Mouse (Mus musculus) lung, postnatal 0 days (tissue): ENCODE data around the gene Mesp2. TPM values are rescaled to one million over a fixed set of nuclear protein-coding genes. Genes with fewer than 3 reads are reported as not detected.
A peak's percentile ranks its signal among the peaks of the same experiment; 100 is the strongest.

Experiments
- ATAC-seq: fragments of 200-750 bp; cut with Nextera tagmentation; 2 replicates; pipeline ENCODE4 v1.8.0; 2017; ENCODE audit warnings: moderate library complexity
- DNase-seq: peaks from one replicate; pipeline ENCODE4 v3.0.0-alpha.2; 2016; ENCODE audit warnings: low spot score
- H3K27ac ChIP-seq: fragments of 300-500 bp; sonication (generic); 2 replicates; pipeline ENCODE4 v1.5.1; 2014; ENCODE audit warnings: antibody characterized with exemption, mild to moderate bottlenecking, low read length, mixed read lengths
- H3K27me3 ChIP-seq: fragments of 300-500 bp; sonication (generic); replicated peaks from 2 replicates; pipeline ENCODE4 v1.6.1; 2014; ENCODE audit warnings: low read length, mixed read lengths; ENCODE audit not compliant: insufficient read depth
- H3K36me3 ChIP-seq: fragments of 300-500 bp; sonication (generic); 2 replicates; pipeline ENCODE4 v1.6.1; 2014; ENCODE audit warnings: low read length, mixed read lengths; ENCODE audit not compliant: insufficient read depth
- H3K4me1 ChIP-seq: fragments of 300-500 bp; sonication (generic); 2 replicates; pipeline ENCODE4 v1.6.1; 2014; ENCODE audit warnings: antibody characterized with exemption, low read depth, low read length, mixed read lengths; ENCODE audit not compliant: insufficient read depth
- H3K4me2 ChIP-seq: fragments of 300-500 bp; sonication (generic); replicated peaks from 2 replicates; pipeline ENCODE4 v1.6.1; 2014; ENCODE audit warnings: low read depth, mild to moderate bottlenecking, low read length, moderate library complexity, mixed read lengths
- H3K4me3 ChIP-seq: fragments of 300-500 bp; sonication (generic); 2 replicates; pipeline ENCODE4 v1.5.1; 2014; ENCODE audit warnings: low read depth, low read length
- H3K9ac ChIP-seq: fragments of 300-500 bp; sonication (generic); replicated peaks from 2 replicates; pipeline ENCODE4 v1.6.1; 2014; ENCODE audit warnings: low read depth, mild to moderate bottlenecking
- H3K9me3 ChIP-seq: fragments of 300-500 bp; sonication (generic); 2 replicates; pipeline ENCODE4 v1.6.1; 2016; ENCODE audit warnings: low read length, mixed read lengths
- CTCF ChIP-seq: IDR thresholded peaks from 2 replicates; pipeline ENCODE4 v1.5.1; 2016; ENCODE audit warnings: antibody characterized with exemption, mild to moderate bottlenecking
- EP300 ChIP-seq: IDR thresholded peaks from 2 replicates; pipeline ENCODE4 v1.6.1; 2016; ENCODE audit warnings: antibody characterized with exemption, mild to moderate bottlenecking, control low read depth
- WGBS: fragments of 180-500 bp; shearing (Covaris S2); extraction: QIAGEN DNeasy Blood & Tissue Kit; methylation state at CpG from one replicate; pipeline ENCODE4 v1.1.7; 2014; 5-methylcytosine and 5-hydroxymethylcytosine counted together
- polyA plus RNA-seq: library from polyadenylated mRNA; unstranded; fragments of >200 nt; fragmentation: Nextera tagmentation; extraction: Ambion mirVana; gene quantifications from 2 replicates; pipeline ENCODE4 v1.2.1, GENCODE M21; 2015

Gene Mesp2
- polyA plus RNA-seq, 1 experiment from 2014 or later, result 0.99 TPM

GRCm38 (mm10) chr7:79819996-79820395 lies 9.5 kb downstream of the Mesp2 start:
- H3K9me3 ChIP-seq, result no peaks in the 10 kb centered on the region
- WGBS, result 48% methylated on average over 11 of the region's 11 CpGs

GRCm38 (mm10) chr7:79822092-79822695 lies 11.7 kb downstream of the Mesp2 start:
- peak; percentile 61 for DNase-seq
- Histone ChIP-seq H3K27me3 (no peaks in the 10 kb centered on the region), H3K4me1 (no peaks in the 10 kb centered on the region), H3K9ac (no peak overlapping the region), H3K36me3 (no peaks in the 10 kb centered on the region), H3K4me3 (no peak overlapping the region), H3K27ac (peak overlapping the region; percentile 43; the same call in 1 of the 2 replicates), H3K9me3 (no peaks in the 10 kb centered on the region), H3K4me2 (no peak overlapping the region)
- TF ChIP-seq EP300 (no peak), CTCF (no peak)
- WGBS, result 55% methylated on average over 12 of the region's 12 CpGs
- ATAC-seq, result peak; percentile 87

More at GRCm38 (mm10) chr7:79819996-79820395, 9.5 kb downstream of the Mesp2 start:
- Histone ChIP-seq H3K9ac (no peak overlapping the region), H3K36me3 (no peaks in the 10 kb centered on the region), H3K4me1 (no peaks in the 10 kb centered on the region), H3K4me3 (no peak overlapping the region), H3K27me3 (no peaks in the 10 kb centered on the region), H3K27ac (no peak overlapping the region), H3K4me2 (no peak overlapping the region)
- TF ChIP-seq CTCF, result no peak
- TF ChIP-seq EP300, result no peak
- no peak for ATAC-seq
- no peak for DNase-seq

- Histone ChIP-seq H3K4me2 (no peak overlapping the region), H3K27ac (no peak overlapping the region), H3K9ac (no peak overlapping the region), H3K9me3 (no peaks in the 10 kb centered on the region), H3K4me1 (no peaks in the 10 kb centered on the region), H3K27me3 (no peaks in the 10 kb centered on the region), H3K4me3 (no peak overlapping the region), H3K36me3 (no peaks in the 10 kb centered on the region)
- ATAC-seq (no peak), DNase-seq (no peak)
- TF ChIP-seq EP300, result no peak
- no peak for TF ChIP-seq CTCF
- WGBS, result 70% methylated on average over 3 of the region's 3 CpGs
Measured at GRCm38 (mm10) chr7:79828341-79828740, 17.8 kb downstream of the Mesp2 start.

- TF ChIP-seq CTCF (no peak), EP300 (peak; percentile 63)
- DNase-seq (peak; percentile 80), ATAC-seq (peak; percentile 86)
- no peaks in the 10 kb centered on the region for H3K27me3 ChIP-seq
- H3K9me3 ChIP-seq, result no peaks in the 10 kb centered on the region
- H3K4me2 ChIP-seq, result no peak overlapping the region
- no peaks in the 10 kb centered on the region for H3K4me1 ChIP-seq
- peak overlapping the region; percentile 74 for H3K27ac ChIP-seq
- no peak overlapping the region for H3K9ac ChIP-seq
- no peaks in the 10 kb centered on the region for H3K36me3 ChIP-seq
- 41% methylated on average over 6 of the region's 6 CpGs for WGBS
- H3K4me3 ChIP-seq, result no peak overlapping the region
Measured at GRCm38 (mm10) chr7:79831145-79831544, 20.6 kb downstream of the Mesp2 start.

GRCm38 (mm10) chr7:79831585-79831984 lies 21.1 kb downstream of the Mesp2 start:
- Histone ChIP-seq H3K36me3 (no peaks in the 10 kb centered on the region), H3K9me3 (no peaks in the 10 kb centered on the region), H3K4me2 (no peak overlapping the region), H3K27ac (peak overlapping the region; percentile 74), H3K4me1 (no peaks in the 10 kb centered on the region), H3K9ac (no peak overlapping the region), H3K27me3 (no peaks in the 10 kb centered on the region), H3K4me3 (no peak overlapping the region)
- no peak for TF ChIP-seq CTCF
- TF ChIP-seq EP300, result no peak
- ATAC-seq (peak; percentile 62), DNase-seq (peak; percentile 77)
- 22% methylated on average over 6 of the region's 6 CpGs for WGBS

- Histone ChIP-seq H3K4me1 (no peaks in the 10 kb centered on the region), H3K9me3 (no peaks in the 10 kb centered on the region), H3K36me3 (no peaks in the 10 kb centered on the region), H3K4me2 (no peak overlapping the region), H3K27ac (no peak overlapping the region), H3K9ac (no peak overlapping the region), H3K4me3 (no peak overlapping the region), H3K27me3 (no peaks in the 10 kb centered on the region)
- ATAC-seq (no peak), DNase-seq (no peak)
- no peak for TF ChIP-seq CTCF
Measured at GRCm38 (mm10) chr7:79832980-79833379, 22.5 kb downstream of the Mesp2 start.

- WGBS, result 91% methylated on average over 6 of the region's 6 CpGs
- ATAC-seq (no peak), DNase-seq (no peak)
- H3K4me3 ChIP-seq, result no peak overlapping the region
- no peak overlapping the region for H3K9ac ChIP-seq
- no peaks in the 10 kb centered on the region for H3K27me3 ChIP-seq
- H3K36me3 ChIP-seq, result no peaks in the 10 kb centered on the region
- no peaks in the 10 kb centered on the region for H3K9me3 ChIP-seq
- H3K4me1 ChIP-seq, result no peaks in the 10 kb centered on the region
- H3K27ac ChIP-seq, result no peak overlapping the region
- no peak overlapping the region for H3K4me2 ChIP-seq
- TF ChIP-seq CTCF (no peak), EP300 (no peak)
Measured at GRCm38 (mm10) chr7:79835196-79835595, 24.7 kb downstream of the Mesp2 start.
